Mouse (Mus musculus): ENCODE measurements around the gene Gdpd4. TPM values are rescaled to one million over a fixed set of nuclear protein-coding genes. Genes with fewer than 3 reads are reported as not detected.
A peak's percentile ranks its signal among the peaks of the same experiment; 100 is the strongest.

The Gdpd4 gene
- total RNA-seq (2021), result not detected
- long read RNA-seq, experiment 1, result 0 reads
- long read RNA-seq, experiment 2, result 0 reads

GRCm38 (mm10) chr7:97919742-97920141 lies at the start of gene Gdpd4:
TSS of gene Gdpd4 (plus strand) at chr7:97919955.
- DNase-seq, result no peak

GRCm38 (mm10) chr7:97872396-97872795 lies 47.4 kb upstream of the Gdpd4 start:
- DNase-seq, result no peak

- no peak for DNase-seq
These were observed 46.4 kb upstream of the Gdpd4 start for GRCm38 (mm10) chr7:97873317-97873716.

- DNase-seq, result no peak
These were observed 41.8 kb upstream of the Gdpd4 start for GRCm38 (mm10) chr7:97877846-97878538.

GRCm38 (mm10) chr7:97911646-97912045 lies 8.1 kb upstream of the Gdpd4 start:
- DNase-seq, result no peak

GRCm38 (mm10) chr7:97914833-97915516 lies 4.8 kb upstream of the Gdpd4 start:
- no peak for DNase-seq

- DNase-seq, result no peak
These were observed 6.1 kb downstream of the Gdpd4 start for GRCm38 (mm10) chr7:97925819-97926218.

GRCm38 (mm10) chr7:97926978-97927377 lies 7.2 kb downstream of the Gdpd4 start:
- DNase-seq, result no peak

- DNase-seq, result no peak
These were observed 24.7 kb downstream of the Gdpd4 start for GRCm38 (mm10) chr7:97944485-97944884.

GRCm38 (mm10) chr7:97972486-97972885 lies 52.7 kb downstream of the Gdpd4 start:
- no peak for DNase-seq

- peak; percentile 12 for DNase-seq
These were observed 57.7 kb downstream of the Gdpd4 start for GRCm38 (mm10) chr7:97977463-97977862.

- no peak for DNase-seq
These were observed 64.5 kb downstream of the Gdpd4 start for GRCm38 (mm10) chr7:97984108-97984834.

- no peak for DNase-seq
These were observed 82.9 kb downstream of the Gdpd4 start for GRCm38 (mm10) chr7:98002617-98003016.

- no peak for DNase-seq
These were observed 128.5 kb downstream of the Gdpd4 start for GRCm38 (mm10) chr7:98048101-98048824.

GRCm38 (mm10) chr7:98051980-98052379 lies 132.2 kb downstream of the Gdpd4 start:
- no peak for DNase-seq

- no peak for DNase-seq
These were observed 134.7 kb downstream of the Gdpd4 start for GRCm38 (mm10) chr7:98054461-98054860.

GRCm38 (mm10) chr7:98054942-98055341 lies 135.2 kb downstream of the Gdpd4 start:
- no peak for DNase-seq

GRCm38 (mm10) chr7:98066229-98066628 lies 146.5 kb downstream of the Gdpd4 start:
- no peak for DNase-seq

- DNase-seq, result peak; percentile 44
These were observed 151.9 kb downstream of the Gdpd4 start for GRCm38 (mm10) chr7:98071620-98072019.

GRCm38 (mm10) chr7:98077453-98077852 lies 157.7 kb downstream of the Gdpd4 start:
- no peak for DNase-seq

GRCm38 (mm10) chr7:98082376-98082775 lies 162.6 kb downstream of the Gdpd4 start:
- DNase-seq, result no peak

GRCm38 (mm10) chr7:98084541-98085293 lies 165.0 kb downstream of the Gdpd4 start:
- DNase-seq, result no peak
